Mouse (Mus musculus): ENCODE data around the gene Kcnma1. TPM values are rescaled to one million over a fixed set of nuclear protein-coding genes. Genes with fewer than 3 reads are reported as not detected.

Kcnma1 gene
- polyA plus RNA-seq, 1 experiment from 2014 or later: 0.38 TPM

DNA sequence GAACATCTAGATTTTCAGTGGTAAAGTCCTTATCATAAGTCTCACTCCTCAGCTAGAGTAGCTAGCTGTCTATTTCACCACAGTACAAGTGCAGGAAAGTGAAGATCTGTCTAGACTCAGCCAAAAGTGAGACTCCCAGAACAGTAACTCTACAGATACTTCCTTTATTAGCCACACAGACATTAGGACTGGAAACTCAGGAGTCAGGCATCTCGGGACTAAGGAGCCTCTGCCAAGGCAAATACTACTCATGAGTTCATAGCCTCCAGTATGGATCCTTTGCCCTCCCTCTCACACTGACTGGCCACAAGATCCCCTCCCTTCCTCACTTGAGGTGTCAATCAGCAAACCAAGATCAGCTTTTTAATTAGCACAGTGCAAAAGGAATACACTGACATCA lies 389.8 kb downstream of the Kcnma1 start:
- 69% methylated on average over 1 of the region's 1 CpGs for WGBS
- Histone ChIP-seq H3K27ac (ENCODE audit: low read length) (no peak overlapping the region), H3K36me3 (ENCODE audit: control insufficient read depth, insufficient read depth) (no peaks in the 10 kb centered on the region), H3K4me3 (ENCODE audit: low read length) (no peak overlapping the region), H3K9me3 (replicated peaks; ENCODE audit: control insufficient read depth, low read length) (no peaks in the 10 kb centered on the region), H3K4me1 (ENCODE audit: control insufficient read depth, insufficient read depth, low read length) (peaks cover 12% of the 10 kb centered on the region), H3K4me2 (ENCODE audit: low read depth, low read length) (no peak overlapping the region), H3K9ac (ENCODE audit: low read length) (no peak overlapping the region), H3K27me3 (ENCODE audit: control insufficient read depth, insufficient read depth, low read length) (no peaks in the 10 kb centered on the region)
- no peak for ATAC-seq (replicated peaks; ENCODE audit: extremely low read depth, insufficient read depth, low FRiP score)

DNA sequence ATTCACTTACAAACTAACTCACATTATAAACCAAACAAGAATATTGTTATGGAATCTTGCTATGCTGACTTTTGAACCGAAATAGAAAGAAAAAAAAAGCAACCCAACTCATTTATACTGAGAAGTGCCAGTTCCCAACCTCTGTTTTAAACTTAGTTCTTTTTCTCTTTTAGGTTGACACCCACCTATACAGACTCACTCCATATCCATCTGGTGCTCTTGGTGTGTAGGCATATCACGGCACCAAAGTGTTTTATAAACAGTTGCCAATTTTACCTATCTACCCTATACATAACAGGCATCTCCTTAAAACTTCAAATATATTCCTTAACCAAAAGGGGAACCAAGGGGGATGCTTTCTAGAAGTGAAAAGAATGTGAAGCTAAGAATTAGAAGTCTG lies 393.6 kb downstream of the Kcnma1 start:
- Histone ChIP-seq H3K36me3 (ENCODE audit: control insufficient read depth, insufficient read depth) (no peaks in the 10 kb centered on the region), H3K9ac (ENCODE audit: low read length) (no peak overlapping the region), H3K27me3 (ENCODE audit: control insufficient read depth, insufficient read depth, low read length) (no peaks in the 10 kb centered on the region), H3K27ac (ENCODE audit: low read length) (no peak overlapping the region), H3K4me3 (ENCODE audit: low read length) (no peak overlapping the region), H3K4me2 (ENCODE audit: low read depth, low read length) (no peak overlapping the region), H3K9me3 (replicated peaks; ENCODE audit: control insufficient read depth, low read length) (no peaks in the 10 kb centered on the region), H3K4me1 (ENCODE audit: control insufficient read depth, insufficient read depth, low read length) (peaks cover 3% of the 10 kb centered on the region; the same call in 1 of the 2 replicates)
- WGBS: 80% methylated on average over 2 of the region's 2 CpGs
- ATAC-seq (replicated peaks; ENCODE audit: extremely low read depth, insufficient read depth, low FRiP score): no peak

DNA sequence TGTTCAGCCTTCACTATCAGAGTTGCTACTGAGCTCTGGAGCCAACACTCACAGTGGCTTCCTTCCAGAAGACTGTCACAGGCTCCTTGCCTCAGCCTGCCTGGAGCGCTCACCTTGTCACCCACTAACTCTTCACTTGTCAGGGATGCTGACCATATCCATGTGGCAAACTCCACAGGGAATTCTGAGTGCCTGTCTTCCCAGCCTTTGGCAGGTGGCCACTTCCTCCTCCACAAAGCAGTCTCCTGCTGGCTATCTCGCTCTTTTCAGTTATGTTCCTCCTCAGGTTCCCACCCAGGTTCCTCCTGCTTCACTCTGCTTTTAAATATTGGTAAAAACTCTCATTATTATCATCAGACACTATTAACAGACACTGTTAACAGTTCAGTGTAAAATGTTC lies 395.3 kb downstream of the Kcnma1 start:
- Histone ChIP-seq H3K9ac (ENCODE audit: low read length) (no peak overlapping the region), H3K9me3 (replicated peaks; ENCODE audit: control insufficient read depth, low read length) (no peaks in the 10 kb centered on the region), H3K36me3 (ENCODE audit: control insufficient read depth, insufficient read depth) (no peaks in the 10 kb centered on the region), H3K4me3 (ENCODE audit: low read length) (no peak overlapping the region), H3K27me3 (ENCODE audit: control insufficient read depth, insufficient read depth, low read length) (no peaks in the 10 kb centered on the region), H3K4me2 (ENCODE audit: low read depth, low read length) (no peak overlapping the region), H3K27ac (ENCODE audit: low read length) (no peak overlapping the region), H3K4me1 (ENCODE audit: control insufficient read depth, insufficient read depth, low read length) (peaks cover 3% of the 10 kb centered on the region; the same call in 1 of the 2 replicates)
- WGBS: 50% methylated on average over 2 of the region's 2 CpGs
- no peak for ATAC-seq (replicated peaks; ENCODE audit: extremely low read depth, insufficient read depth, low FRiP score)

DNA sequence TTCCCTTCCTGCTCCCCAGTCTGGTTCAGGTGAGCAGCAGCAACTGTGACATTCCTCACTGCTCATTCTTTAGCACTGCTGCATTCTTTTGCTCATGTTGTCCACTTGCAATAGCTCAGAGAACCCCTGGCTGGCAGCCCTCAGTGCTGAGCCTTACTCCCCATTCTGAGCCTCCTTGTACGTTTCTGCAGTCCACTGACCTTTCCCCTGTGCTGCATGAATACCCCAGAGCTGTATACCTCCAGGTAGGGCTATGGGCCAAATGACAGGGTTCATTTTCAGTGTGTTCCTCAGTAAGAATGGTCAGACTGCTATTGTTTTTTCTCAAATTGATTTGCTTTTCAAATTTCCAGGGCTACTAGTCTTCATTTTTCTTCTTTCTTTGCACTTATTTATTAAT lies 396.2 kb downstream of the Kcnma1 start:
- ATAC-seq (replicated peaks; ENCODE audit: extremely low read depth, insufficient read depth, low FRiP score): no peak
- WGBS: 48% methylated on average over 1 of the region's 1 CpGs

DNA sequence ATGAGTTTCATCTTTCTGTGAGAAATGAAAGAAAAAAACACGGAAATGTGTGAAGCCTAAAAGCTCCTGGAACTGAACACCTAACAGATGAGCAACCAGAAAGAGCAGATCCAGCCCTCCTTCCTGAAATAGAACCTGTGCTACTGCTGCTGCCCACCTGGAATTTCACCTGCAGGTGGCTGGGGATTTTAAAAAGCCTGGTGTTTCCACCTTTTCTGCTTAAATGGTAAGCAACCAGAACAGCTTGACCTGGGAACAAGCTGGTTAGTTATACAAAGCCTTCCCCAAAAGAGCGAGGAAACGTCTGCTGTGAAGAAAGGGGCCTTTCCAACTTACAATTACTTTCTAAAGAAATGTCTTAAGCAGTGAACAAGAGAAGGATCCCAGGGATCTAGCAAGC lies 404.2 kb downstream of the Kcnma1 start:
- no peaks in the 10 kb centered on the region for H3K36me3 ChIP-seq (ENCODE audit: control insufficient read depth, insufficient read depth)
- H3K4me1 ChIP-seq (ENCODE audit: control insufficient read depth, insufficient read depth, low read length): peaks cover 4% of the 10 kb centered on the region
- H3K27ac ChIP-seq (ENCODE audit: low read length): no peak overlapping the region
- H3K9me3 ChIP-seq (replicated peaks; ENCODE audit: control insufficient read depth, low read length): no peaks in the 10 kb centered on the region
- WGBS: 77% methylated on average over 3 of the region's 3 CpGs
- H3K4me2 ChIP-seq (ENCODE audit: low read depth, low read length): no peak overlapping the region
- H3K27me3 ChIP-seq (ENCODE audit: control insufficient read depth, insufficient read depth, low read length): peaks cover 6% of the 10 kb centered on the region
- H3K9ac ChIP-seq (ENCODE audit: low read length): no peak overlapping the region
- no peak overlapping the region for H3K4me3 ChIP-seq (ENCODE audit: low read length)
- ATAC-seq (replicated peaks; ENCODE audit: extremely low read depth, insufficient read depth, low FRiP score): no peak

More for the DNA sequence above, 396.2 kb downstream of the Kcnma1 start:
- Histone ChIP-seq H3K9ac (ENCODE audit: low read length) (no peak overlapping the region), H3K36me3 (ENCODE audit: control insufficient read depth, insufficient read depth) (no peaks in the 10 kb centered on the region), H3K27me3 (ENCODE audit: control insufficient read depth, insufficient read depth, low read length) (no peaks in the 10 kb centered on the region), H3K4me2 (ENCODE audit: low read depth, low read length) (no peak overlapping the region), H3K27ac (ENCODE audit: low read length) (no peak overlapping the region), H3K4me1 (ENCODE audit: control insufficient read depth, insufficient read depth, low read length) (peaks cover 3% of the 10 kb centered on the region; the same call in 1 of the 2 replicates), H3K9me3 (replicated peaks; ENCODE audit: control insufficient read depth, low read length) (no peaks in the 10 kb centered on the region), H3K4me3 (ENCODE audit: low read length) (no peak overlapping the region)

DNA sequence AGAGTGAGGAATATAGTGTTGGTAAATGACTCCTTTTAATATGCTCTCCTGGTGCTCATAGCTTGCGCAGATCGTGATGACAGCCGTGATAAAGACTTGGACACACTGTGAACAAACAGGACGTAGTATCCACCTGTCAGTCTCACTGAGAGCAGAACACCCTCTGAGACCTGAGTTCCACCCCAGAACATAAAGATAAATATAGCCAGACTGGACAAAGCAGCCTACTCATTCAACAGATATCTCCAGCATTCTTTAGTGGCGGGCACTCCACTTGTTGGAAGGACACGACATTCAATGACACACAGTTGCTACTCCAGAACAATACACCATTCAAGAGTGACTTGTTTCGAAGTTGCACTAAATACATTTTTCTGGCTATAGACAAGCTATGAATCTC lies 408.6 kb downstream of the Kcnma1 start:
- peak; percentile 91 for ATAC-seq (replicated peaks; ENCODE audit: extremely low read depth, insufficient read depth, low FRiP score)
- 35% methylated on average over 7 of the region's 7 CpGs for WGBS
- peak overlapping the region; percentile 49 for H3K4me2 ChIP-seq (ENCODE audit: low read depth, low read length)

DNA sequence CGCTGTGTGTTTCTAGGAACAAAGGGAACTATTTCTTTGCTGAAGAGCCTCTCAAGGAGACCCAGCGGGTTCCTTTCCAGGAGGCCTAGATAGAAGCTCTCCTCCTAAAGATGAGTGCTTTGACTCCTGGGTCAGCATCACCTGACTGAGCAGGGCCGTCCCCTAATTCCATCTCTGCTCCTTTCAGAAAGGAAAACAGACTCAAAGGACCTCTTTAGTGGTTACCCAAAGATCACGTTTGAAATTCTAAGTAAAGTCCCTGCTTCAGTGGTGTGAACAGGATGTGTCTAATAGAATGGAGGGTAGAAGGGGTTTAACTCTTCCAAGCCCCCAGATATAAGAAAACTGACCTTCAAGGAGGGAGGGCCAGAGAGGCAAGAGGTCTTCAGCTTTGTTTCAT lies 411.4 kb downstream of the Kcnma1 start:
- peaks cover 9% of the 10 kb centered on the region for H3K27me3 ChIP-seq (ENCODE audit: control insufficient read depth, insufficient read depth, low read length)
- H3K9ac ChIP-seq (ENCODE audit: low read length): no peak overlapping the region

More for the DNA sequence above, 408.6 kb downstream of the Kcnma1 start:
- Histone ChIP-seq H3K27ac (ENCODE audit: low read length) (peak overlapping the region; percentile 54; the same call in 1 of the 2 replicates), H3K27me3 (ENCODE audit: control insufficient read depth, insufficient read depth, low read length) (peaks cover 12% of the 10 kb centered on the region), H3K9ac (ENCODE audit: low read length) (no peak overlapping the region), H3K4me3 (ENCODE audit: low read length) (no peak overlapping the region), H3K4me1 (ENCODE audit: control insufficient read depth, insufficient read depth, low read length) (peaks cover 4% of the 10 kb centered on the region), H3K9me3 (replicated peaks; ENCODE audit: control insufficient read depth, low read length) (no peaks in the 10 kb centered on the region), H3K36me3 (ENCODE audit: control insufficient read depth, insufficient read depth) (no peaks in the 10 kb centered on the region)

DNA sequence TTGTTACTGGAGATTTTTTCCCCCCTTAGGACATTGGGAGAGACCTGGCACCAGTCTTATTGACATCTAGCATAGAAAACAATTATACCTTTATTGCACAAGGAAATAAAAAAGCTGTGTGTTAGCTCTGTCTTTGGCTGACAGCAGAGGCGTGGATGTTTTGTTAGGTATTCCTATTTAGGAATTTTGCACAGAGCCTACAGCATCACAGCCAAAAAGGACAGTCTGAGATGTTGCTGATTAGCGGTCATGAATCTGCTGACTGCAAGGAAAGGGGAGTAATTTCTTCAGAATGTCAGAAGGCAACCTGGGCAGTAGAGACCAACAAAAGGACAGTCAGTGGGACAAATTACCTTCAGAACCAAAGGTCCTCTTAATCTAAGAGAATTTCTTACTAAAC lies 412.2 kb downstream of the Kcnma1 start:
- no peak overlapping the region for H3K4me2 ChIP-seq (ENCODE audit: low read depth, low read length)
- WGBS: 73% methylated on average over 2 of the region's 2 CpGs
- ATAC-seq (replicated peaks; ENCODE audit: extremely low read depth, insufficient read depth, low FRiP score): no peak

More for the DNA sequence above, 411.4 kb downstream of the Kcnma1 start:
- WGBS: 52% methylated on average over 4 of the region's 4 CpGs
- no peak for ATAC-seq (replicated peaks; ENCODE audit: extremely low read depth, insufficient read depth, low FRiP score)
- no peak overlapping the region for H3K4me2 ChIP-seq (ENCODE audit: low read depth, low read length)
- peaks cover 4% of the 10 kb centered on the region for H3K4me1 ChIP-seq (ENCODE audit: control insufficient read depth, insufficient read depth, low read length)
- H3K36me3 ChIP-seq (ENCODE audit: control insufficient read depth, insufficient read depth): no peaks in the 10 kb centered on the region
- H3K9me3 ChIP-seq (replicated peaks; ENCODE audit: control insufficient read depth, low read length): no peaks in the 10 kb centered on the region
- no peak overlapping the region for H3K27ac ChIP-seq (ENCODE audit: low read length)
- no peak overlapping the region for H3K4me3 ChIP-seq (ENCODE audit: low read length)

DNA sequence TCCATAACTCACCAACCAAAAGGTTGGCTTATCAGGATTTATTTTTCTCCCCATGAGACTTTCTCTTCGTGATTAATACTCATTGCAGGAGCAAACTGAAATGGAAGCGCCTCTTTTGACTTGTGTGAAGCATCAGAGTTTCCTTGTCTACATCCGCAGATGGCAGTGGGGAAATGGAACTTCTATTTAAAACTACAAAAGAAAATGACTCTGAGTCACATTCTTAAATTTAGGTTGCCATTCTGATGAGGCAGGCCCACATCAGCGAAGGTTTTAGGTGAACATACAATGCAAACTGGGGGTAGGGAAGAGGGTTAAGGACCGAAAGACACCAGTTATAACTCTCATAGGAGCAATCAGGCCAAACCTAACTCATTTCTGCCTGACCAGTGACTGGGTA lies 419.7 kb downstream of the Kcnma1 start:
- Histone ChIP-seq H3K27me3 (ENCODE audit: control insufficient read depth, insufficient read depth, low read length) (peaks cover 5% of the 10 kb centered on the region; the same call in 1 of the 2 replicates), H3K27ac (ENCODE audit: low read length) (no peak overlapping the region), H3K36me3 (ENCODE audit: control insufficient read depth, insufficient read depth) (no peaks in the 10 kb centered on the region), H3K4me1 (ENCODE audit: control insufficient read depth, insufficient read depth, low read length) (peaks cover 20% of the 10 kb centered on the region), H3K9ac (ENCODE audit: low read length) (no peak overlapping the region), H3K4me2 (ENCODE audit: low read depth, low read length) (no peak overlapping the region), H3K9me3 (replicated peaks; ENCODE audit: control insufficient read depth, low read length) (no peaks in the 10 kb centered on the region), H3K4me3 (ENCODE audit: low read length) (no peak overlapping the region)
- no peak for ATAC-seq (replicated peaks; ENCODE audit: extremely low read depth, insufficient read depth, low FRiP score)
- 86% methylated on average over 5 of the region's 5 CpGs for WGBS

More for the DNA sequence above, 412.2 kb downstream of the Kcnma1 start:
- Histone ChIP-seq H3K9ac (ENCODE audit: low read length) (no peak overlapping the region), H3K36me3 (ENCODE audit: control insufficient read depth, insufficient read depth) (no peaks in the 10 kb centered on the region), H3K4me1 (ENCODE audit: control insufficient read depth, insufficient read depth, low read length) (peaks cover 4% of the 10 kb centered on the region), H3K9me3 (replicated peaks; ENCODE audit: control insufficient read depth, low read length) (no peaks in the 10 kb centered on the region), H3K27ac (ENCODE audit: low read length) (no peak overlapping the region), H3K27me3 (ENCODE audit: control insufficient read depth, insufficient read depth, low read length) (peaks cover 9% of the 10 kb centered on the region), H3K4me3 (ENCODE audit: low read length) (no peak overlapping the region)
